Mouse (Mus musculus) limb, embryonic 11.5 days (tissue): Measurements from ENCODE around the gene Lrrc9. TPM values are rescaled to one million over a fixed set of nuclear protein-coding genes. Genes with fewer than 3 reads are reported as not detected.

ENCODE experiments used
- ATAC-seq: fragments of 200-750 bp; cut with Nextera tagmentation; 2 replicates; pipeline ENCODE4 v1.8.0; 2017; ENCODE audit warnings: low read depth; ENCODE audit not compliant: insufficient number of reproducible peaks, low FRiP score, low TSS enrichment
- DNase-seq: peaks from one replicate; pipeline ENCODE4 v3.0.0-alpha.2; 2015; ENCODE audit warnings: low spot score
- H3K27ac ChIP-seq: fragments of 300-500 bp; sonication (generic); replicated peaks from 2 replicates; pipeline ENCODE4 v1.5.1; 2014; ENCODE audit warnings: low read depth, mild to moderate bottlenecking, low read length
- H3K27me3 ChIP-seq: fragments of 300-500 bp; sonication (generic); 2 replicates; pipeline ENCODE4 v1.6.1; 2014; ENCODE audit warnings: mild to moderate bottlenecking, low read length, mixed read lengths; ENCODE audit not compliant: control insufficient read depth, insufficient read depth
- H3K36me3 ChIP-seq: fragments of 300-500 bp; sonication (generic); 2 replicates; pipeline ENCODE4 v1.6.1; 2014; ENCODE audit warnings: mild to moderate bottlenecking, low read length, moderate library complexity, mixed read lengths; ENCODE audit not compliant: control insufficient read depth, insufficient read depth
- H3K4me1 ChIP-seq: fragments of 300-500 bp; sonication (generic); 2 replicates; pipeline ENCODE4 v1.6.1; 2014; ENCODE audit warnings: low read length, mixed read lengths; ENCODE audit not compliant: control insufficient read depth, insufficient read depth
- H3K4me2 ChIP-seq: fragments of 300-500 bp; sonication (generic); 2 replicates; pipeline ENCODE4 v1.6.1; 2014; ENCODE audit warnings: low read depth, mild to moderate bottlenecking, moderate library complexity; ENCODE audit not compliant: severe bottlenecking
- H3K4me3 ChIP-seq: fragments of 300-500 bp; sonication (generic); 2 replicates; pipeline ENCODE4 v1.5.1; 2014; ENCODE audit warnings: low read depth, low read length
- H3K9ac ChIP-seq: fragments of 300-500 bp; sonication (generic); 2 replicates; pipeline ENCODE4 v1.6.1; 2014; ENCODE audit warnings: mild to moderate bottlenecking, low read length
- H3K9me3 ChIP-seq: fragments of 300-500 bp; sonication (generic); 2 replicates; pipeline ENCODE4 v1.6.1; 2016; ENCODE audit warnings: low read length; ENCODE audit not compliant: control insufficient read depth
- WGBS: fragments of 180-500 bp; shearing (Covaris S2); extraction: QIAGEN DNeasy Blood & Tissue Kit; methylation state at CpG from one replicate; pipeline ENCODE4 v1.1.7; 2014; 5-methylcytosine and 5-hydroxymethylcytosine counted together
- polyA plus RNA-seq: library from polyadenylated mRNA; unstranded; fragments of >200 nt; fragmentation: Nextera tagmentation; extraction: Ambion mirVana; gene quantifications from 2 replicates; pipeline ENCODE4 v1.2.1, GENCODE M21; 2014

Gene Lrrc9
- polyA plus RNA-seq, 1 experiment from 2014 or later = 0.87 TPM

DNA sequence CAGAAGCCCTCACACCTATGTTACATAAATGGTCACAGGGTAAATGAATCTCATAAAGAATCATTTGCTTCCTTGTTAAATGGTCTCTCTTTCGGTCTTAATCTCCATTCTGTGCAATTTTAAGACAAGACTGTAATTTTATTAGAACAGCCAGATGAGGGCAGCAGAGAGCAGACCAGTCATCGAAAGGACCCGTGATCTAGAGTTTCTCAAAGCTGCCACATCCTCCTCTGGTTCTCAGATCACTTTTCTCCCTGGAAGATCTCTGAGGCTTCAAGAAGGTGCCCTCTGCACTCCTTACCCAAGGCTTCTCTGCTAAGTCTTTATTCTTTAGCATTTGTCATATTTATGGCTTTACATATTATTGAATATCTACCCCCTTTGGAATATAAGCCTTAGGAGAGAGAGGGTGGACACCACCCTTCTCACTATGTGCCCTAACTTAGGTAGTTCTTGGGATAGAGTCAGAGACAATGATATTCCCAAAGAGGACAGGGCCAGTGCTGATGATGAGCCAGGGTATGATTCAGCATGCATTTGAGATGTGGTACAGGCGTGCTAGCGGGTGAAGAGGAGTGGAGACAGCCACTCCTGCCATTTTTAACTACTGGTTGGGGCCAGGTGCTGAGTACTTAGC, 20.3 kb downstream of the Lrrc9 start:
- H3K36me3 ChIP-seq = no peaks in the 10 kb centered on the region
- H3K4me1 ChIP-seq = no peaks in the 10 kb centered on the region
- no peak overlapping the region for H3K27ac ChIP-seq
- H3K4me2 ChIP-seq = no peak overlapping the region
- no peak overlapping the region for H3K9ac ChIP-seq
- H3K27me3 ChIP-seq = no peaks in the 10 kb centered on the region
- ATAC-seq = no peak
- DNase-seq = peak; percentile 81
- H3K9me3 ChIP-seq = no peaks in the 10 kb centered on the region
- WGBS = 47% methylated on average over 5 of the region's 5 CpGs
- H3K4me3 ChIP-seq = no peak overlapping the region

GRCm38 (mm10) chr12:72465826-72466501, 24.3 kb downstream of the Lrrc9 start:
- no peaks in the 10 kb centered on the region for H3K4me1 ChIP-seq
- no peak overlapping the region for H3K4me2 ChIP-seq
- DNase-seq (no peak), ATAC-seq (no peak)
- no peak overlapping the region for H3K27ac ChIP-seq
- no peak overlapping the region for H3K4me3 ChIP-seq
- H3K9ac ChIP-seq = no peak overlapping the region
- H3K9me3 ChIP-seq = no peaks in the 10 kb centered on the region
- WGBS = 91% methylated on average over 5 of the region's 5 CpGs
- no peaks in the 10 kb centered on the region for H3K36me3 ChIP-seq
- no peaks in the 10 kb centered on the region for H3K27me3 ChIP-seq

GRCm38 (mm10) chr12:72467269-72467668, 25.6 kb downstream of the Lrrc9 start:
- H3K4me1 ChIP-seq = no peaks in the 10 kb centered on the region
- no peaks in the 10 kb centered on the region for H3K27me3 ChIP-seq
- H3K9ac ChIP-seq = no peak overlapping the region
- no peak overlapping the region for H3K27ac ChIP-seq
- H3K9me3 ChIP-seq = no peaks in the 10 kb centered on the region
- no peaks in the 10 kb centered on the region for H3K36me3 ChIP-seq
- H3K4me2 ChIP-seq = no peak overlapping the region
- DNase-seq (no peak), ATAC-seq (no peak)
- WGBS = 97% methylated on average over 1 of the region's 1 CpGs
- no peak overlapping the region for H3K4me3 ChIP-seq

GRCm38 (mm10) chr12:72467789-72468188, 26.1 kb downstream of the Lrrc9 start:
- H3K4me2 ChIP-seq = no peak overlapping the region
- H3K27me3 ChIP-seq = no peaks in the 10 kb centered on the region
- H3K27ac ChIP-seq = no peak overlapping the region
- DNase-seq (no peak), ATAC-seq (no peak)
- H3K9ac ChIP-seq = no peak overlapping the region
- no peaks in the 10 kb centered on the region for H3K36me3 ChIP-seq
- WGBS = 87% methylated on average over 4 of the region's 4 CpGs
- no peaks in the 10 kb centered on the region for H3K9me3 ChIP-seq
- no peaks in the 10 kb centered on the region for H3K4me1 ChIP-seq
- H3K4me3 ChIP-seq = no peak overlapping the region

DNA sequence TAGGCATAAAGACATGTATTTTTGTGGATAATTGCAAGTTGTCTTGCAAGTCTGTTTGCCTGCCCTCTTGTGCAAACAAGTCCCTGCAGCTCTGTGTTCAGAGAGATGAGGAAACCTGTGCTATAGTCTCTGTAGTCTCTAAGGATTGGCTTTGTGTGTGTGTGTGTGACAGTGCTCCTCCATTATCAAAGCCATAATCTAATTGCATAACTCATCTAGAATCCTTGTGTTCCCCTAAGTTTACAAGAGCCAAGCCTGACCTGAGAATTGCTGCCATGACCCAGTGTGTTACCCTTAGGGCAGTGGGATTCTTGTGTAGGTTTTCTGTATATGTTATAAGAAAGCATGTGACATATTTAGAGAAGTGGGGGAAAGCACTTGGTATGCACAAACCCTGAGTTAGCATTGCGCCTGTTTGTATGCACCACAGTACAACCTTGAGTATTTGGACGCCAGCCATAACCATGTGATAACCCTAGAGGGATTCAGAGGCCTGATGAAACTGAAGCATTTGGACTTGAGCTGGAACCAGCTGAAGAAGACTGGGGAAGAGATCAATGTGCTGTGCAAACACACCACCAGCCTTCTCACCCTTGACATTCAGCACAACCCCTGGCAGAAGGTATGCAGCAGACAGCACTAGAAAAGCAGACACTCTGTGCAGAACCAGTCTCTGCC, 35.2 kb downstream of the Lrrc9 start:
- Histone ChIP-seq H3K4me1 (no peaks in the 10 kb centered on the region), H3K4me2 (no peak overlapping the region), H3K9ac (no peak overlapping the region), H3K36me3 (no peaks in the 10 kb centered on the region), H3K4me3 (no peak overlapping the region), H3K27ac (no peak overlapping the region), H3K27me3 (no peaks in the 10 kb centered on the region), H3K9me3 (no peaks in the 10 kb centered on the region)
- WGBS = 84% methylated on average over 2 of the region's 2 CpGs
- DNase-seq (no peak), ATAC-seq (no peak)

- H3K4me3 ChIP-seq = no peak overlapping the region
- H3K4me2 ChIP-seq = no peak overlapping the region
- H3K27ac ChIP-seq = no peak overlapping the region
- H3K4me1 ChIP-seq = no peaks in the 10 kb centered on the region
- H3K9me3 ChIP-seq = no peaks in the 10 kb centered on the region
- ATAC-seq (no peak), DNase-seq (no peak)
- no peak overlapping the region for H3K9ac ChIP-seq
- H3K27me3 ChIP-seq = no peaks in the 10 kb centered on the region
- H3K36me3 ChIP-seq = no peaks in the 10 kb centered on the region
Measured at GRCm38 (mm10) chr12:72482226-72482625, 40.6 kb downstream of the Lrrc9 start.

DNA sequence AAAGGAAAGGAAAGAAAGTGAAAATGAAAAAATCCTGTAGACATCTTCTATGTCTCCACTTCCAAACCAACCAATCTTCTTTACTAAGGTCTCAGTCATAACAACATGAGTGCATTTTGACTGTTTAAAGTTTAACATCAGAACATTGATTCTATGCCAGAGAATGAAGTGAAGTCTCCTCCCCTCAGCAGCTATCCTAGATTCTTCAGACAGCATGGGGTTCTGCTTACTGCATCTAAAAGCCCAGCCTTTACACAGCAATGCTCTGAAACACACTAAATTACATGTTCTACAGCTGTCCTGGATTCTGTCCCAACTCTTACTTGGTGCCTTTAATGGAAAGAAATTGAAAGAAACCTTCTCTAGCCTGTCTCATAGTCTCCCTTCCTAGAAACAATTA, 43.2 kb downstream of the Lrrc9 start:
- Histone ChIP-seq H3K27ac (no peak overlapping the region), H3K9ac (no peak overlapping the region), H3K9me3 (no peaks in the 10 kb centered on the region), H3K4me3 (no peak overlapping the region), H3K27me3 (no peaks in the 10 kb centered on the region), H3K4me1 (no peaks in the 10 kb centered on the region), H3K36me3 (no peaks in the 10 kb centered on the region), H3K4me2 (no peak overlapping the region)
- ATAC-seq (no peak), DNase-seq (no peak)

- no peak for ATAC-seq
- 75% methylated on average over 3 of the region's 3 CpGs for WGBS
- H3K27ac ChIP-seq = no peak overlapping the region
Measured at GRCm38 (mm10) chr12:72487498-72487897, 45.8 kb downstream of the Lrrc9 start.

More at GRCm38 (mm10) chr12:72487498-72487897, 45.8 kb downstream of the Lrrc9 start:
- Histone ChIP-seq H3K9me3 (no peaks in the 10 kb centered on the region), H3K4me3 (no peak overlapping the region), H3K27me3 (no peaks in the 10 kb centered on the region), H3K4me2 (no peak overlapping the region), H3K4me1 (no peaks in the 10 kb centered on the region), H3K36me3 (no peaks in the 10 kb centered on the region), H3K9ac (no peak overlapping the region)
- no peak for DNase-seq
